Mouse (Mus musculus): ENCODE measurements around the gene Gas6.
A peak's percentile ranks its signal among the peaks of the same experiment; 100 is the strongest.

Gas6 gene

DNA sequence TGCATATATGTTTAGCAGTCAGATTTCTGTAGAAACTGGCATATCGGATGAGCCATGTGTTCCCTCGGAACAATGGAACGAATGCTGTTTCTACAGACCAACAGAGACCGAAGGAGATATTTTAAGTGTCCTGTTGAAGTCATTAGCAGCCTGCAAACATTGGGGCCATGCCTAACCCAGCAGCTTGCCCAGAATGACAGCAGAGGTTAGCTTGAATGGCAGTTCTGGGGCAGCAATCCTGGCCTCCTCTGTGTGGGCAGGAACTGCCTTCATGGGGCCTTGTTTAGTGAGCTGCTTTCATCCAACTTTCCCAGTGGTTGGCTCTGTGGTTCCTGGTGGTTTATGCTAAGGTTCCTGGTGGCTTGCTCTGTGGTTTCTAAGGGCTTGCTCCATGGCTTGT is 34.9 kb downstream of the Gas6 start:
- DNase-seq = no peak

DNA sequence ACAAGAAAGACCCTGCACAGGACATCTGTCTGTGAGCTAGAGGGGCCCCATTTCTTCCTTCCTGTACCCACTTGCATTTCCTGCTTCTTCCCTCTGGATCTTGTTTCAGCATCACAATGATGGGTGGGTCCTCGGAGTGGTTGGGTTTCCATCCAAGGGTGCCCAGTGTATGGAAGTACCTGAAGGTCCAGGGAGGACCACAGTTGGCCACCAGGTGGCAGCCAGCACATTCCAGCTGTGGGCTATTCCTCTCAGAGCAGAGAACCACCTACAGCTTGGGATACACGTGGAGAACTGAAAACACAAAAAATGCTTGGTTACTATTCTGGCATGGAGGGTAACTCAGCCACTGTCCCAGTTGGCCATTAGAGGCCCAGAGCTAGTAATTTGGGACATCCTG is 39.0 kb downstream of the Gas6 start:
- DNase-seq = peak; percentile 86

DNA sequence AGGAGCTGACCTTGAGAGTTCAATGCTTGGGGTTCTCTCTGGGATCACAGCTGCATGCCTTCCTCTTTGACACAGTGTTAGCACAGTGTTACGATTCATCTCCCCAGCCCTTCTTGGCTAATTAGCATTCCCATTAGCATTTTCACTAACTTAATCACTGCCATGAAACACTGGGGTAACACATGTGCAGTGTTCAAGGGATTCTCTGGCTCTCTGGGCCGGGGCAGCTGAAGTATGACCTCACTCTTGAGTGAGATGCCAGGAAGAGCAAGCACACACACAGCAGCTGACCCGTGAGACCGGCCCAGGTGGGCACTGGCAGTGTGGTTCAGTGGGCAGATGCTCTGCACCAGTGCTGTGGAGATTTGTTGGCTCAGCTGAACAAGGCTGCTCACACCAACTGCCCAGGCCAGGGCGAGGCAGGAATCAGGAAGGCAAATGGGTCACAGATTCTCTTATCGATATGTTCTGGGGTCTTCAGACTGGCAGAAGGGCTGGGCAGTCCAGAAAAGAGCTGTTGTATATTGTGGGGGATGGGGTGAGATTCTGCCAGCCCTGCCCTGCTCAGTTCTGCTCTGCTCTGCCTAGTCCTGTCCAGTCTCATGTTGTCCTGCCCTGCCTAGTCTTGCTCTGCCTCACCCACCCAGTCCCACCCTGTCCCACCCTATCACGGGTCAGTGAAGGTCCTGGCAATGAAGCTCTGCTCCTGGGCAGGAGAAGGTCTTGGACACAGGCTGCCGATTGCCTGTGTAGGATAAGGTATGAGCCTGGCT is 39.8 kb downstream of the Gas6 start:
- DNase-seq = no peak

- DNase-seq = peak; percentile 52
Observed at GRCm38 (mm10) chr8:13451747-13452277, 42.5 kb downstream of the Gas6 start.

DNA sequence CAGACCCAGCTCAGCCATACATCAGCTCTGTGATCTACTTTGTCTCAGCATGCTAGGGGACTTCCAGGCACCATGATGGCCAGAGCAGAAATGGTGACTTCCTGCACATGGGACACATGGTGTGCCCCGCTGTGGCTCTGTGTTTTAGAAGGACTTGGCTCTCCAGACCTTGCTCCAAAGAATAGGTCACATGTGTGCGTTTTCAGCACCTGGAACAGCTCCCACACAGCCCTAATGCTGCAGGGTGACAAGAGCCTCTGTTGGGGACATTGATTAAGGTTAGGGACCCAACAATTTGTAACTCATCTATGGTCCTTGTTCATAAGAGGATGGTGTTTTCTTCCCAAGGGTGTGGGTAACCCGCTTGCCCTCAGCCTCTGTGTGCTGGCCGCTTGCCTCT is 46.1 kb downstream of the Gas6 start:
- DNase-seq = no peak

- DNase-seq = no peak
Observed at GRCm38 (mm10) chr8:13446456-13446855, 47.8 kb downstream of the Gas6 start.

- DNase-seq = no peak
Observed at GRCm38 (mm10) chr8:13442152-13442551, 52.1 kb downstream of the Gas6 start.

DNA sequence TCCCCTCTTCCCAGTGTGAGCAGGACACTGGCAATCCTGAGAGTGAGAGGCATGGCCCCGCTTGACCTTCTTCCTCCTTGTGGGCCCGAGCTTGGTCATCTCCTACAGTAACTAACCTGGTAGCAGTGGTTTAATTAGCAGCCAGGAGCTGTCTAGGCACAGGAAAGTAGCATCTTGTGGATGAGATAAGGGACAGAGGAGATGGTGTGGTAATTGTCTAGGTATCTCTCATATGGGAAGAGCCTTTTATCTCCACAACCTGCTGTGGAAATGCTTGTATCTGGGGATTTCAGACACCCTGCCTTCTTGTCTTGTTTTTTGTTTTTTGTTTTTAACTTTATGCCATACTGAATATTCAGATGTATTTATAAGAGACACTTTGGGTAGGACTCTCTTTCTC is 56.8 kb downstream of the Gas6 start:
- no peak for DNase-seq

DNA sequence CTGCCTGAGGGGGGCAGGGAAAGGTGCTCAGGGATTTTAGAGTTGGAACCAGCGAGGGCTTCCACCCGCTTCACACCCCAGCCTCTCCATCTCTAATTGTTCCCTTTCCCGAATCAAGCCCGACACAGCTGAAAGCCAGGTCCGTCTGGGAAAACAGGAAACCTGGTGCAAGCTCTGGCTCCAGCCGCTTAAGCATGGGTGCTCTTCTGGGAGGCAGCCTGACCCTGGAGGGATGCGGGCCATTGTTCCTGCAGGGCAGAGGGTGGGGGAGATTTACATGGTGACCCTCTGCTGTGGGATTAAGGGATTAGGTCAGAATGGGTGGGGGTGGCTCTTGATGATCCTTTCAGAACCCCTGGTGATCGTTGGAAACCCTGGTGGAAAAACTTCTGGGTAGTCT is 58.2 kb downstream of the Gas6 start:
- DNase-seq = no peak

- no peak for DNase-seq
Observed at GRCm38 (mm10) chr8:13434889-13435288, 59.4 kb downstream of the Gas6 start, which contains the start of gene Tmem255b. Tmem255b (plus strand) TSS chr8:13435189.

DNA sequence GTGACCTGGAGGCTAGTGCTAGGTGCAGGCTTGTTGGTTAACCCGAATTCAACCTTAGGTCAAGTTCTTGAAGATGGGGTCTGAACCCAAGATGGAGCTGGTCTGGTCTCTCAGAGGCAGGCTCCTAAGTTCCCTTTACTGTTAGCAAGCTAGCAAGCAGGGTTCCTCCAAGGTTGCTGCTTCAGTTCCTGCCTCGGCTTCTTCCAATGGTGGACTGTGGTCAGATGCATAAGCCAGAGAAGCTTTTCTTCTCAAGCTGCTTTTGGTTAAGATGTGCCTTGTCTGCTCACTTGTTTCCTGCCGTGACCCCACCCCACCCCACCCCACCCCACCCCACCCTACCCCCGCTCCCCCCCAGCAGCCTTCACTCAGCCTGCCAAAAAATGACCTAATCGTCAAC is 61.2 kb downstream of the Gas6 start:
- DNase-seq = no peak

DNA sequence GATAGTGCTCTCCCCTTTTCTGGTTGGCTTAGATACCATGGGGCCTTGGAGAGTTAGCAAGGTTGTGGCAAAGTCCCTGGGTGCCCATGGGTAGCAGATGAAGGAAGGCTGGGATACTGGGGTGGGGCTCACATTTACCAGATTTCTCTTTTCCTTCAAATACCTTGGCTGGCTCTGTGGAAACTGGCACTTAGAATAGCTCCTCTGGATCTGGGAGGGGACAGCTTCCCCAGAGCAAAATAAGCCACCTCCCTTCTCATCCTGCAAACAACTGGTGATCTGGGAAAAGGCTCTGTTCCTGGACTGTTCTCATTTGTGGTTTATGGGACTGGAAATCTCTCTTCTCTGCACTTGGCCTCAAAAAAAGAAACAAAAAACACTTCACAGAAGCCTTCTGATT is 63.4 kb downstream of the Gas6 start:
- no peak for DNase-seq

DNA sequence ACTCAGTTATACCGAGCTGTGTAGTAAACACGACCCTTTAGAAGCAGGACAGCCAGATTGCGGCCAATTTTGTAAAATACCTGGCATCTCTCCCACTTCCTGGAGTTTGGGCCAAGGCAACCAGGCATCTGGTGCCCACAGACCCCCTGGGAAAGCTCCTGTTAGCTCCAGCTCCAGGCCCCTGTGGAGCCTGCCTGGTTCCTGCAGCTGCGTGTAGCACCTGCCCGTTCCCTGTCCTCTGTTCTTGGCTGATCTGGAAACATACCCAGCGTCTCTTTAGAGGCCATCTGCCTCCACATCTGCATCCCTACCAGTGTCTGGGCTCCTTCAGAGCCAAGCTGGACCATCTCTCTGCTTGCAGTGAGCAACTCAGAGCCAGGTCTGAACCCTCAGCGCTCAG is 63.9 kb downstream of the Gas6 start:
- no peak for DNase-seq

DNA sequence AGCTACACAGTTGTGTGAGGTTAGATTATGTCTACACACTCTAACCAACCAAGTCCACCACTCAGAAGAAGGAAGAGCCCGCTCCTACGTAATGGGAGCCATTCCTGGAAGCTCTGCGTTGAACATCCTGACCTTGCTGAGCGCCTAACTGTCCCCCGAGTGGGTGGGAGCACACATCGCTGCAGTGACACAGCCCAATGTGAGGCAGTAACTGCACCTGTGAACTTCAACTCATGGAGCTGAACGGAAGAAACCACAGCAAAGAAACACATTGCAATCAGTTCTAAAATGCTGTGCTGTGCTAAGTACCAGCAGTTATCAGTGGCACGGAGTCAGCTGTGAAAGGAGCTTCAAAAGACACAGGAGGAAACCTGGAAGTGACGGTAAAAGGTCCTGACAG is 66.1 kb downstream of the Gas6 start:
- DNase-seq = no peak

DNA sequence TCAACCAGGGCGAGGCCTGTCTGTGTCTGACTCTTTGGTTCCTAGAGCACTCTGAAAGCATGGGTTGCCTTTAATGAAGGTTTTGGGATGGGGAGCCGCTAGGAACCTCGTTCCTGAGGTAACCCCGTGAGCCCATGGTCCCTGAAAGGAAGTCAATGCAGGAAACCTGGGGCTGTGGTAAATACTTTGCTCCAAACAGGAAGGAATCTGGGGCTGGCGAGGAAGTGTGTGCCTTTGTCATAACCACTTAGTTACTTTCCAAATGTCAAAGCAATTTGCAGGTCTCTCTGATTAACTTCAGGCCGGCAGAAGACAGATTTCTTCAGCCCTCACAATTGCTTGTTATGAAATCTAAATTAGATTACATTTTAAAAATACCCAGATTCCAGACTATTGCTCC is 66.9 kb downstream of the Gas6 start:
- peak; percentile 21 for DNase-seq

- no peak for DNase-seq
Observed at GRCm38 (mm10) chr8:13420970-13421369, 73.3 kb downstream of the Gas6 start.

GRCm38 (mm10) chr8:13419111-13419639 is 75.1 kb downstream of the Gas6 start:
- no peak for DNase-seq

- no peak for DNase-seq
Observed at GRCm38 (mm10) chr8:13415879-13416278, 78.4 kb downstream of the Gas6 start.
